In genomic region chr19:47492422-47492821, GRCm38 (mm10) we compare ENCODE assay signal across 16 mouse cellular contexts. TPM values are rescaled to one million over a fixed set of nuclear protein-coding genes. Genes with fewer than 3 reads are reported as not detected.
DNase-seq lines count a peak whose midpoint lies in the region; ATAC-seq lines count a peak whose summit lies in the region.
"Had no signal": no experiment of that assay in that cellular context is flagged by ENCODE, and none has a peak within 500 bp of the region (broad histone marks: within the 10 kb centered on the region; RNA-seq: fewer than 3 reads in every experiment).

No protein-coding gene starts in this region.

- no peaks in the 10 kb centered on the region for H3K36me3 ChIP-seq in heart, embryonic 10.5 days
- H3K36me3 ChIP-seq in heart, embryonic 11.5 days (ENCODE audit: control insufficient read depth, insufficient read depth, low read length), result no peaks in the 10 kb centered on the region
- no peaks in the 10 kb centered on the region for H3K36me3 ChIP-seq in forebrain, embryonic 13.5 days (ENCODE audit: poor library complexity, severe bottlenecking)
- no peaks in the 10 kb centered on the region for H3K36me3 ChIP-seq in midbrain, embryonic 14.5 days (ENCODE audit: control insufficient read depth, insufficient read depth, low read length)
- H3K36me3 ChIP-seq: limb, embryonic 12.5 days; neural tube, embryonic 13.5 days had no signal

- no peaks in the 10 kb centered on the region for H3K9me3 ChIP-seq in heart, embryonic 10.5 days
- H3K9me3 ChIP-seq in heart, embryonic 11.5 days (replicated peaks; ENCODE audit: control insufficient read depth, low read length), result no peaks in the 10 kb centered on the region
- 0 out of 2 replicates have a peak, but pooled peaks cover 2% of the 10 kb centered on the region for H3K9me3 ChIP-seq in forebrain, embryonic 13.5 days (replicated peaks)
- no peaks in the 10 kb centered on the region for H3K9me3 ChIP-seq in midbrain, embryonic 14.5 days (ENCODE audit: control insufficient read depth, low read length)
- H3K9me3 ChIP-seq: neural tube, embryonic 13.5 days had no signal

- no peak for DNase-seq in heart, embryonic 10.5 days (ENCODE audit: low spot score)
- peak; percentile 68 for DNase-seq in R1 (ENCODE audit: low read depth, low spot score)
- DNase-seq in midbrain, embryonic 14.5 days, result peak; percentile 30
- no peak for DNase-seq in gastrocnemius, adult 8-10 months (ENCODE audit: low spot score in 2 of 2)
- DNase-seq in adrenal gland, adult 8-10 months, result no peak
- DNase-seq: cerebellum, postnatal 36 days; gastrocnemius, postnatal 36 days; kidney, postnatal 36 days; lung, adult 2 months; right cerebral cortex, adult 18-20 months; thymus, postnatal 25 days had no signal

- 0 out of 2 replicates have a peak overlapping the region, but pooled peaks have one; percentile 16 for H3K27ac ChIP-seq in heart, embryonic 10.5 days
- no peak overlapping the region for H3K27ac ChIP-seq in heart, embryonic 11.5 days (ENCODE audit: low read depth, low read length)
- peak overlapping the region; percentile 85 for H3K27ac ChIP-seq in forebrain, embryonic 13.5 days
- H3K27ac ChIP-seq in midbrain, embryonic 14.5 days (replicated peaks; ENCODE audit: low read depth, low read length), result peak overlapping the region; percentile 73; the same call in 1 of the 2 replicates
- H3K27ac ChIP-seq: limb, embryonic 12.5 days had no signal

- no peak overlapping the region for H3K9ac ChIP-seq in heart, embryonic 11.5 days (ENCODE audit: low read depth, low read length)
- no peak overlapping the region for H3K9ac ChIP-seq in forebrain, embryonic 13.5 days
- H3K9ac ChIP-seq in midbrain, embryonic 14.5 days (replicated peaks; ENCODE audit: low read length), result no peak overlapping the region
- H3K9ac ChIP-seq: limb, embryonic 12.5 days had no signal

- H3K4me1 ChIP-seq in heart, embryonic 10.5 days, result peaks cover 26% of the 10 kb centered on the region
- H3K4me1 ChIP-seq in heart, embryonic 11.5 days (ENCODE audit: control insufficient read depth, insufficient read depth, low read length), result peaks cover 4% of the 10 kb centered on the region; the same call in 1 of the 2 replicates
- H3K4me1 ChIP-seq in forebrain, embryonic 13.5 days, result peaks cover 30% of the 10 kb centered on the region
- peaks cover 16% of the 10 kb centered on the region for H3K4me1 ChIP-seq in midbrain, embryonic 14.5 days (ENCODE audit: control insufficient read depth, insufficient read depth, low read length)

- ATAC-seq in heart, embryonic 11.5 days (replicated peaks; ENCODE audit: insufficient number of reproducible peaks, low FRiP score, low TSS enrichment), result no peak
- ATAC-seq in forebrain, embryonic 13.5 days, result peak; percentile 17; the same call in 1 of the 2 replicates
- no peak for ATAC-seq in midbrain, embryonic 14.5 days (ENCODE audit: low FRiP score, low TSS enrichment)

- WGBS in heart, embryonic 10.5 days, result 94% methylated on average over 6 of the region's 6 CpGs
- WGBS in heart, embryonic 11.5 days (ENCODE audit: insufficient replicate concordance), result 90% methylated on average over 6 of the region's 6 CpGs
- WGBS in forebrain, embryonic 13.5 days, result 11% methylated on average over 6 of the region's 6 CpGs
- 13% methylated on average over 6 of the region's 6 CpGs for WGBS in midbrain, embryonic 14.5 days

- no peak overlapping the region for H3K4me2 ChIP-seq in heart, embryonic 11.5 days
- no peak overlapping the region for H3K4me2 ChIP-seq in forebrain, embryonic 13.5 days
- H3K4me2 ChIP-seq in midbrain, embryonic 14.5 days (ENCODE audit: low read length), result no peak overlapping the region
- H3K4me2 ChIP-seq: limb, embryonic 12.5 days had no signal

- no peaks in the 10 kb centered on the region for H3K27me3 ChIP-seq in heart, embryonic 10.5 days (ENCODE audit: insufficient read depth, poor library complexity, severe bottlenecking)
- H3K27me3 ChIP-seq in heart, embryonic 11.5 days (ENCODE audit: control insufficient read depth, insufficient read depth, low read length), result no peaks in the 10 kb centered on the region
- H3K27me3 ChIP-seq in forebrain, embryonic 13.5 days, result no peaks in the 10 kb centered on the region
- H3K27me3 ChIP-seq in midbrain, embryonic 14.5 days (ENCODE audit: control insufficient read depth, insufficient read depth, low read length), result no peaks in the 10 kb centered on the region
- H3K27me3 ChIP-seq: limb, embryonic 12.5 days; neural tube, embryonic 13.5 days; Patski had no signal

- no peak overlapping the region for H3K4me3 ChIP-seq in heart, embryonic 10.5 days
- H3K4me3 ChIP-seq in heart, embryonic 11.5 days (ENCODE audit: low read depth, low read length), result no peak overlapping the region
- no peak overlapping the region for H3K4me3 ChIP-seq in forebrain, embryonic 13.5 days
- no peak overlapping the region for H3K4me3 ChIP-seq in midbrain, embryonic 14.5 days (replicated peaks; ENCODE audit: low read depth, low read length)
- H3K4me3 ChIP-seq: limb, embryonic 12.5 days; neural tube, embryonic 13.5 days had no signal

RNA-seq across cellular contexts. Expression of gene Sh3pxd2a, which starts 28.2 kb away (rescaled TPM):
- polyA plus RNA-seq in heart, embryonic 10.5 days (2016; fragmentation: Nextera tagmentation; extraction: Ambion mirVana), result 3.4 and 3.9 TPM in 2 replicates
- 6.9 and 10.1 TPM in 2 replicates for polyA plus RNA-seq in heart, embryonic 11.5 days (2014; fragmentation: Nextera tagmentation; extraction: Ambion mirVana)
- polyA plus RNA-seq in forebrain, embryonic 13.5 days (2015; fragmentation: Nextera tagmentation; extraction: Ambion mirVana), result 3.0 and 3.6 TPM in 2 replicates
- 2.0 and 2.4 TPM in 2 replicates for polyA plus RNA-seq in midbrain, embryonic 14.5 days (2014; fragmentation: Nextera tagmentation; extraction: Ambion mirVana)
- 10 to 100 TPM; 33.4 to 44.9 (median 41.1) TPM for total RNA-seq in gastrocnemius, adult 8-10 months (2022)
- total RNA-seq in adrenal gland, adult 8-10 months (2022), result 10 to 100 TPM; 26.9 to 54.9 (median 36.4) TPM

RNA-seq across cellular contexts. Expression of gene Stn1, which starts 44.9 kb away (rescaled TPM):
- 42.2 and 53.8 TPM in 2 replicates for polyA plus RNA-seq in heart, embryonic 10.5 days (2016; fragmentation: Nextera tagmentation; extraction: Ambion mirVana)
- polyA plus RNA-seq in heart, embryonic 11.5 days (2014; fragmentation: Nextera tagmentation; extraction: Ambion mirVana), result 40.0 and 41.6 TPM in 2 replicates
- 39.0 and 42.2 TPM in 2 replicates for polyA plus RNA-seq in forebrain, embryonic 13.5 days (2015; fragmentation: Nextera tagmentation; extraction: Ambion mirVana)
- polyA plus RNA-seq in midbrain, embryonic 14.5 days (2014; fragmentation: Nextera tagmentation; extraction: Ambion mirVana), result 25.0 and 30.4 TPM in 2 replicates
- total RNA-seq in gastrocnemius, adult 8-10 months (2022), result 1 to 10 TPM; 3.3 to 4.2 (median 4.0) TPM
- total RNA-seq in adrenal gland, adult 8-10 months (2022), result 10 to 100 TPM; 10.3 to 15.5 (median 13.8) TPM

Comparison
In these comparisons a context has a peak if more than half of its experiments do, and no peak if none do; other contexts are left out.
1. DNase-seq: peak in R1 (single experiment) and midbrain, embryonic 14.5 days (single experiment); none in heart, embryonic 10.5 days (single experiment), gastrocnemius, adult 8-10 months (0 of 2) and adrenal gland, adult 8-10 months (single experiment).